Mouse (Mus musculus): ENCODE measurements around the gene Auts2. TPM values are rescaled to one million over a fixed set of nuclear protein-coding genes. Genes with fewer than 3 reads are reported as not detected.

Gene Auts2
- polyA plus RNA-seq, 1 experiment from 2014 or later: 70.9 TPM

- Histone ChIP-seq H3K9me3 (no peaks in the 10 kb centered on the region), H3K4me3 (no peak overlapping the region), H3K9ac (no peak overlapping the region), H3K4me2 (no peak overlapping the region), H3K27me3 (replicated peaks) (no peaks in the 10 kb centered on the region), H3K27ac (no peak overlapping the region), H3K4me1 (peaks cover 22% of the 10 kb centered on the region), H3K36me3 (replicated peaks) (no peaks in the 10 kb centered on the region)
- no peak for ATAC-seq (replicated peaks)
- 81% methylated on average over 6 of the region's 6 CpGs for WGBS
Observed at GRCm38 (mm10) chr5:131830111-131830510, 713.0 kb downstream of the Auts2 start.

- H3K4me1 ChIP-seq: peaks cover 31% of the 10 kb centered on the region
- no peak overlapping the region for H3K4me2 ChIP-seq
- no peaks in the 10 kb centered on the region for H3K36me3 ChIP-seq (replicated peaks)
- no peak overlapping the region for H3K9ac ChIP-seq
- no peaks in the 10 kb centered on the region for H3K9me3 ChIP-seq
- H3K27me3 ChIP-seq (replicated peaks): no peaks in the 10 kb centered on the region
- H3K27ac ChIP-seq: no peak overlapping the region
- no peak overlapping the region for H3K4me3 ChIP-seq
- WGBS: 74% methylated on average over 3 of the region's 3 CpGs
- no peak for ATAC-seq (replicated peaks)
Observed at GRCm38 (mm10) chr5:131829248-131829647, 713.9 kb downstream of the Auts2 start.

DNA sequence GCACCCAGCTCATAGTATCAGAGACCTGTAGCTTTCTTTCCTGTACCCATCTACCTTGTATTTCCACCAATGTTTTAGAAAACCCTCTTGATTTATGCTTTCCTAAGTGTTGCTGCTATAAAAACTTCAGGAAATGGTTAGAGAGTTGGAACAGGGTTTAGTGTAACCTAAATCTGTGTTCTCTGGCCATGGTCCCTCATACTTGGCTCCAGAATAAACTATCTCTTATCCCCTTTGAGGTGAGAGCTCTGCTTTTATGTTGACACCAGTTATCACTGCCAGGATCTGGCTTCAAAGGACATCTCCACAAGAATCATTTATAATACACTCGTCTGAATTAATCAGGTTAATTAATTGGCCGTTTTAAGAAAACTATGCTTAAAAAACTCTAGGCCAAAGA is 714.5 kb downstream of the Auts2 start:
- H3K27me3 ChIP-seq (replicated peaks): no peaks in the 10 kb centered on the region
- H3K9me3 ChIP-seq: no peaks in the 10 kb centered on the region
- H3K4me1 ChIP-seq: peaks cover 29% of the 10 kb centered on the region
- 72% methylated on average over 2 of the region's 2 CpGs for WGBS
- ATAC-seq (replicated peaks): no peak
- H3K4me2 ChIP-seq: no peak overlapping the region
- H3K4me3 ChIP-seq: no peak overlapping the region
- H3K27ac ChIP-seq: no peak overlapping the region
- H3K9ac ChIP-seq: no peak overlapping the region
- no peaks in the 10 kb centered on the region for H3K36me3 ChIP-seq (replicated peaks)

DNA sequence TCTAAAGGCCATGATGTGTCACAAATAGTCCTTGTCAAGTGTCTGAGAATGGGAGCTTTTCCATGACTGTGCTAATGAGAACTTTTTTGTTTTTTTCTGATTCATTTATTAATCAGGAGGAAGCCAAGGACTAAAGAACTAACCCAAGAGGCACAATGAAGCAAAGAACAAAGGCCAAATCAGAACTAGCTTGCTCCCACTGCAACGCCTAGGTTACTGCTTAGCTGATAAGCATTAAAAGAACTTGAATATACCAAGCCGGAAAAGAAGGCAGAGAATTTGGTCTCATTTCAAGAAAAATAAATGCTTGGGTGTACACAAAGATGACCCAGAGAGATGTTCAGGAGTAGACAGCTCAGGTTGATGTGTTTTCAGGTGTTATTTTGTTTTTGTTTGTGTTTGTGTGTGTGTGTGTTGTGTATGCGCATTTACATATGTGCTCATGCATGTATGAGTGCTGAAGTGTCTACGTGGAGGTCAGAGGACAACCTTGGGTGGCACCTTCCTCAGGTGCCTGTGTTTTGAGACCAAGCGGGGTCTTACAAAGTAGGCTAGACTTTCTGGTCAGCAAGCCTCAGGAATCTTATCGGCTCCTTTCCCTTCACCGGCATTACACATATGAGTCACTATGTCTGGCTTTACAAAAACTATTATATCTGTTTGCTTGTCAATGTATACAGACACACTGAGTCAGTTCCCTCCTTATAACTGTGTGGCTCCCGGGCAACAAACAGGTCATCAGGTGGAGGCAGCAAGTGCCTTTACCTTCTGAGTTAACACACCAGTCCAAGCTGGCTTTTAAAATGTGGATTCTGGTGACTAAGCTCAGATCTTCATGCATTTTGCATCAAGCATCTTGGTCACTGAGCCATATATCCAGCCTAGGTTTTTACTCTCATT is 716.5 kb downstream of the Auts2 start:
- 88% methylated on average over 8 of the region's 8 CpGs for WGBS
- H3K4me1 ChIP-seq: peaks cover 18% of the 10 kb centered on the region
- ATAC-seq (replicated peaks): no peak
- no peak overlapping the region for H3K9ac ChIP-seq
- no peak overlapping the region for H3K4me3 ChIP-seq
- H3K4me2 ChIP-seq: no peak overlapping the region
- no peaks in the 10 kb centered on the region for H3K27me3 ChIP-seq (replicated peaks)
- no peak overlapping the region for H3K27ac ChIP-seq
- H3K36me3 ChIP-seq (replicated peaks): no peaks in the 10 kb centered on the region
- H3K9me3 ChIP-seq: no peaks in the 10 kb centered on the region

GRCm38 (mm10) chr5:131825421-131825820 is 717.7 kb downstream of the Auts2 start:
- WGBS: 16% methylated on average over 3 of the region's 3 CpGs
- no peaks in the 10 kb centered on the region for H3K27me3 ChIP-seq (replicated peaks)
- H3K27ac ChIP-seq: 0 out of 2 replicates have a peak overlapping the region, but pooled peaks have one; percentile 42
- no peak overlapping the region for H3K4me3 ChIP-seq
- no peaks in the 10 kb centered on the region for H3K36me3 ChIP-seq (replicated peaks)
- H3K9ac ChIP-seq: no peak overlapping the region
- peaks cover 16% of the 10 kb centered on the region for H3K4me1 ChIP-seq
- no peak overlapping the region for H3K4me2 ChIP-seq
- no peaks in the 10 kb centered on the region for H3K9me3 ChIP-seq
- ATAC-seq (replicated peaks): no peak

- no peaks in the 10 kb centered on the region for H3K36me3 ChIP-seq (replicated peaks)
- H3K4me1 ChIP-seq: peaks cover 16% of the 10 kb centered on the region
- H3K4me2 ChIP-seq: no peak overlapping the region
- no peaks in the 10 kb centered on the region for H3K27me3 ChIP-seq (replicated peaks)
- WGBS: 12% methylated on average over 11 of the region's 11 CpGs
- peak overlapping the region; percentile 45; the same call in 1 of the 2 replicates for H3K27ac ChIP-seq
- H3K9me3 ChIP-seq: no peaks in the 10 kb centered on the region
- no peak overlapping the region for H3K4me3 ChIP-seq
- no peak overlapping the region for H3K9ac ChIP-seq
- peak; percentile 24; the same call in 1 of the 2 replicates for ATAC-seq (replicated peaks)
Observed at GRCm38 (mm10) chr5:131824197-131824991, 718.8 kb downstream of the Auts2 start.

DNA sequence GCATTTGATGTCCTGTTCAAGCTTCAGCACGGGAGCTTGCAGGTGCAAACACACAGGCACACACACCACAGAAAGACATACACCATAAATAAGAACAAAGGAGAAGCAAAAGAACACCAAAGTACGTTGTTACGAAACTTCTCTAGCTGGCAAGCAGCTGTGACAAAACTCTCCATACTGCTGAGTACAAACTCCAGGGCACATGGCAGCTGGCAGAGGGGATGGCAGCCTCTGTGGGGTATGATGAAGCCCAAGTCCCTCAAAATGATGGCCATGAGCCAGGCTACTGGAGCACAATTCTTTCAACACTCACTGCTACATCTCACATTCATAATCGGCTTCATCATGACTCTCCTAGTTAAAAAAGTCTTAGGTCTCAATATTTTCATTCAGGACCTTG is 721.7 kb downstream of the Auts2 start:
- WGBS: 81% methylated on average over 4 of the region's 4 CpGs
- Histone ChIP-seq H3K27me3 (replicated peaks) (no peaks in the 10 kb centered on the region), H3K27ac (no peak overlapping the region), H3K9me3 (no peaks in the 10 kb centered on the region), H3K36me3 (replicated peaks) (no peaks in the 10 kb centered on the region), H3K9ac (no peak overlapping the region), H3K4me1 (peaks cover 16% of the 10 kb centered on the region), H3K4me3 (no peak overlapping the region), H3K4me2 (no peak overlapping the region)
- no peak for ATAC-seq (replicated peaks)

DNA sequence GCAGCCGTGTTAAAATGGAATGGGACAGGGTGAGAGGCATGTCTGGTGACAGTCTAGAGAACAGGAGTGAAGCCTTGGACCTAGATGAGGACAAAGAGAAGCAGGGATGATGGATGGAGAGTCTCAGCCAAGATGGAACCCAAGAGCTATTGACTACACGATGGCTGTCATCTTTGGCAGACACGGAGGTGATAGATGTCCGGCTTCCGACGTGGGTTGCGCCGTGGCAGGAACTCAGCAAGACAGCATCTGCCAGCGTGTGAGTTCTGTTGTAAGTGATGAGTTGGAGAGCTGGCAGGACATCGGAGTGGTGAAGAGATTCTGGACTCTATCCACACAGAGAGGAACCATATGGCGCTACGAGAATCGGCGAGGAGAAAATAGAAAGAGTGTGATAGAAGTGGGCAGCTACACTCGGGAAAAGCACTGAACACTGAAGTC is 723.9 kb downstream of the Auts2 start:
- WGBS: 92% methylated on average over 15 of the region's 15 CpGs
- H3K4me1 ChIP-seq: peaks cover 3% of the 10 kb centered on the region
- no peak overlapping the region for H3K27ac ChIP-seq
- no peak overlapping the region for H3K4me2 ChIP-seq
- H3K27me3 ChIP-seq (replicated peaks): no peaks in the 10 kb centered on the region
- no peaks in the 10 kb centered on the region for H3K36me3 ChIP-seq (replicated peaks)
- no peaks in the 10 kb centered on the region for H3K9me3 ChIP-seq
- H3K9ac ChIP-seq: no peak overlapping the region
- ATAC-seq (replicated peaks): no peak
- H3K4me3 ChIP-seq: no peak overlapping the region

DNA sequence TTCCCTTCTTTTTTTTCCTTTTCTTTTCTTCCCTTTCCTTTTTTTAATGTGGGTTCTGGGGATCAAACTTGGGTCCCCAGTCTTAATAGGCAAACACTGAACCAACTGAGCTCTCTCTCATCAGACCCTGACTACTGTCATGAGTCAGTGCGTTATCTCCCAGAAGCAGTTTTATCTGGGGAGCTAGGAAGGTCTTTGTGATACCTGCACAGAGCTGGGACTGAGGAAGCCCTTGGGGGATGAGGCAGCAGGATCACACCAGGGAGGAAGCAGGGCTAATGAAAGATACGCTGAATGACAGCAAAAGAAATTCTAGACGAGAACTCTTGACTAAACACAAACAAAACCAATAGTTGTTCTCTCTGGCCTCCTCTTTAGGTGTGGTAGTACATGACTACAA is 727.6 kb downstream of the Auts2 start:
- Histone ChIP-seq H3K36me3 (replicated peaks) (no peaks in the 10 kb centered on the region), H3K9ac (no peak overlapping the region), H3K9me3 (no peaks in the 10 kb centered on the region), H3K4me3 (no peak overlapping the region), H3K4me2 (no peak overlapping the region), H3K27ac (no peak overlapping the region), H3K27me3 (replicated peaks) (no peaks in the 10 kb centered on the region), H3K4me1 (peaks cover 8% of the 10 kb centered on the region)
- WGBS: 72% methylated on average over 3 of the region's 3 CpGs
- no peak for ATAC-seq (replicated peaks)

DNA sequence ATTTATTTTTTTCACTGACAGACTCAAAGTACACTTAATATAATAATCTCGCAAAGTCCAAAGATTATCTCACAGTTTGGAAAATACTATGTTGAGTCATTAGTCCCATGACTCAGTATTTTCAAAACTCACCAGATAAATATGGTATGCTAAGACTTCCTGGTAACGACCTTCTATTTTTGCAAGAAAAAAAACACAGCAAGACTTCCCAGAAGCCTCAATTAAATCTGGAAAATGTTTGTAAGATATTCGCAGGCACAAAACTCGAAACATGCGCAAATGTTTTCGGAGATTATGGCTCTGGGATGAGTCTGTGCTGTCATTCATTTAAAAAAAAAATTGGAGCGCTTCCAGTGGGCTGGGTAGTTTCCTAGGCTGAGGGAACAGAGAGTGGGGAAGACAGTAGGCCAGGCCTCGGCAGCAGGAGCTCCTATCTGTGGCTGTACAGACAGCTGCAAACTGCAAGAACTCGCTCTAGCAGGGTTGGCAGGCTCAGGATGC is 728.6 kb downstream of the Auts2 start:
- 70% methylated on average over 9 of the region's 9 CpGs for WGBS
- H3K9ac ChIP-seq: no peak overlapping the region
- peaks cover 8% of the 10 kb centered on the region for H3K4me1 ChIP-seq
- ATAC-seq (replicated peaks): no peak
- H3K36me3 ChIP-seq (replicated peaks): no peaks in the 10 kb centered on the region
- H3K9me3 ChIP-seq: no peaks in the 10 kb centered on the region
- H3K27me3 ChIP-seq (replicated peaks): no peaks in the 10 kb centered on the region
- no peak overlapping the region for H3K4me3 ChIP-seq
- no peak overlapping the region for H3K27ac ChIP-seq
- H3K4me2 ChIP-seq: no peak overlapping the region

GRCm38 (mm10) chr5:131813952-131814502 is 729.1 kb downstream of the Auts2 start:
- Histone ChIP-seq H3K9me3 (no peaks in the 10 kb centered on the region), H3K9ac (no peak overlapping the region), H3K4me2 (no peak overlapping the region), H3K4me1 (peaks cover 8% of the 10 kb centered on the region), H3K4me3 (no peak overlapping the region), H3K27me3 (replicated peaks) (no peaks in the 10 kb centered on the region), H3K36me3 (replicated peaks) (no peaks in the 10 kb centered on the region), H3K27ac (no peak overlapping the region)
- WGBS: 85% methylated on average over 10 of the region's 10 CpGs
- ATAC-seq (replicated peaks): no peak

GRCm38 (mm10) chr5:131813331-131813781 is 729.8 kb downstream of the Auts2 start:
- WGBS: 71% methylated on average over 7 of the region's 7 CpGs
- Histone ChIP-seq H3K9me3 (no peaks in the 10 kb centered on the region), H3K4me2 (no peak overlapping the region), H3K27ac (0 out of 2 replicates have a peak overlapping the region, but pooled peaks have one; percentile 11), H3K9ac (no peak overlapping the region), H3K27me3 (replicated peaks) (no peaks in the 10 kb centered on the region), H3K4me1 (peaks cover 8% of the 10 kb centered on the region), H3K36me3 (replicated peaks) (no peaks in the 10 kb centered on the region), H3K4me3 (no peak overlapping the region)
- ATAC-seq (replicated peaks): no peak
